Mouse (Mus musculus) megakaryocyte, embryonic 14.5 days (primary cell): Measurements from ENCODE around the gene Ccdc60. TPM values are rescaled to one million over a fixed set of nuclear protein-coding genes. Genes with fewer than 3 reads are reported as not detected.
"Not testable (repeated sequence)": the region's sequence is repeated elsewhere in the genome, so short reads cannot be mapped to it uniquely, and the experiment has no call there.

Experiments
- H3K27me3 ChIP-seq: replicated peaks from 2 replicates; pipeline ENCODE3; 2012; ENCODE audit warnings: inconsistent platforms
- H3K36me3 ChIP-seq: replicated peaks from 2 replicates; pipeline ENCODE3; 2012; ENCODE audit warnings: low read length, inconsistent platforms, mixed read lengths
- H3K4me1 ChIP-seq: 2 replicates; pipeline ENCODE4 v1.6.1; 2012; ENCODE audit warnings: inconsistent platforms
- H3K4me3 ChIP-seq: replicated peaks from 2 replicates; pipeline ENCODE3; 2012; ENCODE audit warnings: moderate library complexity, mild to moderate bottlenecking, inconsistent platforms
- H3K9me3 ChIP-seq: 2 replicates; pipeline ENCODE4 v1.6.1; 2012; ENCODE audit warnings: inconsistent platforms
- FLI1 ChIP-seq: IDR thresholded peaks from 2 replicates; pipeline ENCODE4 v1.6.1; 2012; ENCODE audit warnings: low read length, inconsistent platforms, mixed read lengths
- GATA1 ChIP-seq: IDR thresholded peaks from 3 replicates; pipeline ENCODE4 v1.6.1; 2012; ENCODE audit warnings: mixed read lengths, low read length, inconsistent platforms, borderline replicate concordance
- polyA plus RNA-seq: library from polyadenylated mRNA; stranded (reverse); fragments of >175 nt; gene quantifications from 2 replicates; pipeline ENCODE4 v1.2.3, GENCODE M21; 2012; ENCODE audit warnings: low replicate concordance; ENCODE audit not compliant: insufficient read depth

The Ccdc60 gene
- polyA plus RNA-seq, 1 experiment = not detected

- TF ChIP-seq FLI1 = no peak
- no peak for TF ChIP-seq GATA1
- Histone ChIP-seq H3K4me1 (no peaks in the 10 kb centered on the region; the same call in 1 of the 2 replicates), H3K36me3 (no peaks in the 10 kb centered on the region), H3K27me3 (no peaks in the 10 kb centered on the region), H3K4me3 (no peak overlapping the region), H3K9me3 (peaks cover 13% of the 10 kb centered on the region; the same call in 1 of the 2 replicates)
Observed at GRCm38 (mm10) chr5:116208741-116209368, 79.9 kb downstream of the Ccdc60 start.

- peaks cover 30% of the 10 kb centered on the region for H3K9me3 ChIP-seq
- H3K4me3 ChIP-seq = peak overlapping the region; percentile 74
- TF ChIP-seq GATA1 (no peak), FLI1 (no peak)
- no peaks in the 10 kb centered on the region for H3K36me3 ChIP-seq
- no peaks in the 10 kb centered on the region for H3K27me3 ChIP-seq
- no peaks in the 10 kb centered on the region for H3K4me1 ChIP-seq
Observed at GRCm38 (mm10) chr5:116202692-116203091, 86.1 kb downstream of the Ccdc60 start.

DNA sequence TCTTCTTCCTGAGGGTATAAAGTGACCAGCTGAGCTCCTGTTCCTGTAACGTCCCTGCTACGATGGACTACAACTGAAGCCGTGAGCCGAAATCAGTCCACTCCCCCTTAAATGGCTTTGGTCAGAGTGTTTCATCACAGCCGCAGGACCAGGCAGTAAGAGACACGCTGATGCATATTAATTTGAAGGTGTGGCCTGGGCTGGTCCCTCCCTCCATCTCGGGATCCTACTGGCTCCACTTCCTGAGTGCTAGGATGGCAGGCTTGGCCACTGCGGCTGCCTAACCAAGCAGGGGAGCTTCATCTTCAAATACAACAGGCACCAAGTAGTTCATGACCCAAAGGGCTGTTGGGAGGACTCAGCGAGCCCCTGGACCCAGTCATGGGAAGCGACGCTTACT lies 94.3 kb downstream of the Ccdc60 start:
- H3K4me1 ChIP-seq = no peaks in the 10 kb centered on the region
- peaks cover 42% of the 10 kb centered on the region for H3K9me3 ChIP-seq
- TF ChIP-seq GATA1 (no peak), FLI1 (no peak)
- no peak overlapping the region for H3K4me3 ChIP-seq
- H3K27me3 ChIP-seq = no peaks in the 10 kb centered on the region
- H3K36me3 ChIP-seq = no peaks in the 10 kb centered on the region

GRCm38 (mm10) chr5:116192693-116193092 lies 96.1 kb downstream of the Ccdc60 start:
- H3K9me3 ChIP-seq = peaks cover 27% of the 10 kb centered on the region

DNA sequence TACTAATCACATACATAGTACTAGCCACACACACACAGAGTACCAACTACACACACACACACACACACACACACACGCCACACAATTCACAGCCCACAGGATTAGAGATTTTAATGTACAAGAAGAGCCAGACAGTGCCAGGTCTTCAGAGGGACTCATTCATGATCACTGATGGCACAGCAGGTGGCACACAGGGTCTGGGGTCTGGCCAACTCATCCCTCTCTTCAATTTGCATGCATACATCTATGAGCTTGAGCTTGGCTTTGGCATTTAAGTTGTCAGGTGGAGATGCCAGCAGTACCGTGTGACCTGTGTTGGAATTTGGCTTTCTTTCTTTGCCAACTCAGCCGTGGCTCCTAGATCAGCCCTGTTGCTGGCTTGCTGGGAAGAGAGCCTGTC lies 97.2 kb downstream of the Ccdc60 start:
- Histone ChIP-seq H3K4me1 (no peaks in the 10 kb centered on the region), H3K9me3 (peaks cover 26% of the 10 kb centered on the region)

More at GRCm38 (mm10) chr5:116192693-116193092, 96.1 kb downstream of the Ccdc60 start:
- TF ChIP-seq FLI1 = no peak
- Histone ChIP-seq H3K4me3 (no peak overlapping the region), H3K4me1 (no peaks in the 10 kb centered on the region), H3K27me3 (no peaks in the 10 kb centered on the region), H3K36me3 (no peaks in the 10 kb centered on the region)

GRCm38 (mm10) chr5:116189818-116190217 lies 99.0 kb downstream of the Ccdc60 start:
- TF ChIP-seq GATA1 = no peak
- no peak for TF ChIP-seq FLI1
- Histone ChIP-seq H3K4me1 (no peaks in the 10 kb centered on the region), H3K36me3 (no peaks in the 10 kb centered on the region)

More for the DNA sequence above, 97.2 kb downstream of the Ccdc60 start:
- no peak for TF ChIP-seq FLI1
- H3K27me3 ChIP-seq = no peaks in the 10 kb centered on the region
- H3K4me3 ChIP-seq = no peak overlapping the region
- no peaks in the 10 kb centered on the region for H3K36me3 ChIP-seq

GRCm38 (mm10) chr5:116180594-116180993 lies 108.2 kb downstream of the Ccdc60 start:
- Histone ChIP-seq H3K9me3 (0 out of 2 replicates have a peak, but pooled peaks cover 5% of the 10 kb centered on the region), H3K4me1 (no peaks in the 10 kb centered on the region), H3K27me3 (no peaks in the 10 kb centered on the region), H3K4me3 (no peak overlapping the region), H3K36me3 (no peaks in the 10 kb centered on the region)
- no peak for TF ChIP-seq FLI1
- no peak for TF ChIP-seq GATA1

More at GRCm38 (mm10) chr5:116189818-116190217, 99.0 kb downstream of the Ccdc60 start:
- H3K27me3 ChIP-seq = no peaks in the 10 kb centered on the region
- peaks cover 32% of the 10 kb centered on the region for H3K9me3 ChIP-seq
- no peak overlapping the region for H3K4me3 ChIP-seq

GRCm38 (mm10) chr5:116171721-116172120 lies 117.1 kb downstream of the Ccdc60 start:
- H3K27me3 ChIP-seq = no peaks in the 10 kb centered on the region
- peaks cover 37% of the 10 kb centered on the region for H3K9me3 ChIP-seq
- no peak overlapping the region for H3K4me3 ChIP-seq
- no peaks in the 10 kb centered on the region for H3K36me3 ChIP-seq
- H3K4me1 ChIP-seq = no peaks in the 10 kb centered on the region
- TF ChIP-seq FLI1 = no peak
- no peak for TF ChIP-seq GATA1

GRCm38 (mm10) chr5:116166965-116167364 lies 121.8 kb downstream of the Ccdc60 start:
- TF ChIP-seq GATA1 (no peak), FLI1 (no peak)
- H3K27me3 ChIP-seq = no peaks in the 10 kb centered on the region
- no peak overlapping the region for H3K4me3 ChIP-seq
- no peaks in the 10 kb centered on the region for H3K4me1 ChIP-seq
- no peaks in the 10 kb centered on the region for H3K36me3 ChIP-seq
- H3K9me3 ChIP-seq = peaks cover 34% of the 10 kb centered on the region

GRCm38 (mm10) chr5:116165203-116165888 lies 123.4 kb downstream of the Ccdc60 start:
- no peaks in the 10 kb centered on the region for H3K27me3 ChIP-seq
- no peak overlapping the region for H3K4me3 ChIP-seq
- H3K4me1 ChIP-seq = no peaks in the 10 kb centered on the region
- H3K9me3 ChIP-seq = peaks cover 22% of the 10 kb centered on the region
- TF ChIP-seq GATA1 (no peak), FLI1 (no peak)
- H3K36me3 ChIP-seq = no peaks in the 10 kb centered on the region

DNA sequence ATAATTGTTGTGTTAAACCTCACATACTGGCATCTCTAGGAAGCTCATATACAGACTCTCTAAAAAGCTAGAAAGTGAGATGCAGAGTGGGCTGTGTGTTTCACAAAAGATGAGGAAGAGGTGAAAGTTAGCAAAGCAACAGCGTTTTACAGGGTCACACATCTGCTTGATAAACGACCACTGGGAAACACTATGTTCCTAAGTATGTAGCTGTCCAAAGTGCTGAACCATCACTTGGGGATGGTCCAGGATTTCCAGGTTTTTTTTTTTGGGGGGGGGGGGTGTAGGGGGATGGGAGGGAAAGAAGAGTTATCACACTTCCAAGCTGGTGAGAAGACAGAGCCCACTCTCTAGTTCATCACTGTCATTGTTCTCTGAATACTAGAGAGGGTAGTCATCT lies 134.0 kb downstream of the Ccdc60 start:
- Histone ChIP-seq H3K36me3 (no peaks in the 10 kb centered on the region), H3K9me3 (peaks cover 21% of the 10 kb centered on the region), H3K27me3 (no peaks in the 10 kb centered on the region), H3K4me1 (no peaks in the 10 kb centered on the region), H3K4me3 (no peak overlapping the region)
- TF ChIP-seq FLI1 (no peak), GATA1 (no peak)

- H3K4me3 ChIP-seq, H3K27me3 ChIP-seq, H3K36me3 ChIP-seq, H3K4me1 ChIP-seq: not testable (repeated sequence)
- H3K9me3 ChIP-seq = peaks cover 25% of the 10 kb centered on the region
Observed at GRCm38 (mm10) chr5:116146446-116146845, 142.3 kb downstream of the Ccdc60 start.
